Mouse (Mus musculus) erythroblast, embryonic 14.5 days (primary cell): ENCODE results near the gene Bptf. TPM values are rescaled to one million over a fixed set of nuclear protein-coding genes. Genes with fewer than 3 reads are reported as not detected.

Source experiments
- polyA plus RNA-seq: library from polyadenylated mRNA; stranded (reverse); fragments of >175 nt; gene quantifications from 2 replicates; pipeline ENCODE4 v1.2.3, GENCODE M21; 2012

Gene Bptf
- polyA plus RNA-seq, 1 experiment = 6.8 TPM

Other genes with a start within 250 kb of the Bptf start
- gene Smurf2, start 211.4 kb downstream of the Bptf start, polyA plus RNA-seq = 0.03 and 0.10 TPM in 2 replicates
- 0.83 and 1.5 TPM in 2 replicates for gene Kpna2, start 132.6 kb downstream of the Bptf start, polyA plus RNA-seq
- not detected in 2 replicates for gene 1810010H24Rik, start 106.4 kb downstream of the Bptf start, polyA plus RNA-seq
- gene Nol11, start 57.3 kb upstream of the Bptf start, polyA plus RNA-seq = 0.03 and 0.13 TPM in 2 replicates